Mouse (Mus musculus): ENCODE measurements at regions not wholly inside any gene's neighbourhood (a gene's known extent, or its start where the extent isn't known, plus 50 kb on each side); places are given as distances from the start of the nearest gene placed in this dataset.

DNA sequence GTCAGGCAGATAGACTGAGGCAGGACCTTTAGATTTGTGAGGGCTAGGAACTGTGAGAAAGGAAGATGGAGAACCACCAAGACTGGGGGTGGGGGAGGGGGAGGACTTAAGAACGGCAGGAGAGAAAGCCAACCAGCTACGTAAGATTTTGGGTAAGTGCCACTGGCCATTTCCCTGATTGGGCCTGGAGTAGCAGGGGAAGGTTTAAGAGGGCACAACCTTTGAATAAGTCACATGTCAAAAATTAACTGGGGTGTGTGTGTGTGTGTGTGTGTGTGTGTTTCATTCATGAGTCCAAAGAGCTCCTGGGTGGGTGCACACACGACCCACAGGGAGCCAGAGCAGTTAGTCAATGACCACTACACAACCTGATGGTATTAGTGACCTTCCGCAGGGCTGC, 161.6 kb upstream of the Ctnnb1 start:
- TF ChIP-seq POLR2A (IDR thresholded peaks at IDR 0.05; ENCODE audit: borderline replicate concordance, extremely low read depth, low read depth, low read length), result no peak
- TF ChIP-seq CTCF (IDR thresholded peaks at IDR 0.05; ENCODE audit: insufficient read depth, low read length), result no peak

DNA sequence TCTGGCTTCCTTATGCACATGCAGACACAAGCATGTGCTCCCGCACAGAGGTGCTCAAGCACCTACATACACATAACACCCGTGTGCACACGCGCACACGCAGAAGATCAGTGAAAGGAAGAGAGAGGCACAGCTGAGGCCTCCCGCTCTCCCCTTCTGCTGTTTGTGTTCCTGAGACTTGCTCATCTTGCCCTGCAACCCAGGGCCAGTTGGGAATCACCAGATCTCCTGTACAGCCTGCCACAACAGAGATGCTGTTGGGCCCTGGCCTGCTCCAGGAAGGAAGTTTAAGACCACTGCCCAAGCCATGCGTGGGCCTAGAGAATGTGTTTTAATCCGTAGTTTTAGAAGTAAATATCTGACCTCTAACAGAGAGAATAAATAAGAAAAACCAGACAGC, 160.0 kb upstream of the Ctnnb1 start:
- Histone ChIP-seq H3K4me1 (ENCODE audit: control insufficient read depth, insufficient read depth, low read length) (peaks cover 6% of the 10 kb centered on the region), H3K4me3 (replicated peaks; ENCODE audit: extremely low read depth, low read depth, low read length) (no peak overlapping the region)
- WGBS, result 84% methylated on average over 8 of the region's 8 CpGs
- DNase-seq, result no peak
- TF ChIP-seq POLR2A (IDR thresholded peaks at IDR 0.05; ENCODE audit: borderline replicate concordance, extremely low read depth, low read depth, low read length), result no peak
- no peak for TF ChIP-seq CTCF (IDR thresholded peaks at IDR 0.05; ENCODE audit: insufficient read depth, low read length)

More for the DNA sequence above, 161.6 kb upstream of the Ctnnb1 start:
- no peak for DNase-seq
- Histone ChIP-seq H3K4me3 (replicated peaks; ENCODE audit: extremely low read depth, low read depth, low read length) (no peak overlapping the region), H3K4me1 (ENCODE audit: control insufficient read depth, insufficient read depth, low read length) (peaks cover 3% of the 10 kb centered on the region; the same call in 1 of the 2 replicates)
- 71% methylated on average over 4 of the region's 4 CpGs for WGBS

DNA sequence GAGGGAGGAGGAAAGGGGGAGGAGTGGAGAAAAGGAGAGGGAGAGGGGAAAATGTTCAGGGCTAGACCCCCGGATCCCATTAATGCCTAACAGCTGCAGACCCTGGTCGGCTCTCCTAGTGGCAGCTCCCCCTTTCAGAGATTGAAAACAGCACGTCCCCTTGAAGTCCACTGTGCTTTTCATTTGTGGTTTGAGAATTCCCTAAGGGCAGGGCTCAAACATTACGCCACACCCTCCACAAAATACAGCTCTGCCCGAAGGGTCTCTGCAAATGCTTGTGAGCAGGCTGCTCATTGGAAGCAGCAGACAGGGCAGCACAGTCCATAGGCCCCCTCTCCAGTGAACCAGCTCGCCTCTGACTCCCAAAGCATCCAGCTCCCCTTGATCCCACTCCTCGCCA, 159.3 kb upstream of the Ctnnb1 start:
- TF ChIP-seq CTCF (IDR thresholded peaks at IDR 0.05; ENCODE audit: insufficient read depth, low read length), result no peak
- TF ChIP-seq POLR2A (IDR thresholded peaks at IDR 0.05; ENCODE audit: borderline replicate concordance, extremely low read depth, low read depth, low read length), result no peak
- Histone ChIP-seq H3K4me3 (replicated peaks; ENCODE audit: extremely low read depth, low read depth, low read length) (no peak overlapping the region), H3K4me1 (ENCODE audit: control insufficient read depth, insufficient read depth, low read length) (peaks cover 6% of the 10 kb centered on the region)
- DNase-seq, result no peak
- 56% methylated on average over 7 of the region's 7 CpGs for WGBS

DNA sequence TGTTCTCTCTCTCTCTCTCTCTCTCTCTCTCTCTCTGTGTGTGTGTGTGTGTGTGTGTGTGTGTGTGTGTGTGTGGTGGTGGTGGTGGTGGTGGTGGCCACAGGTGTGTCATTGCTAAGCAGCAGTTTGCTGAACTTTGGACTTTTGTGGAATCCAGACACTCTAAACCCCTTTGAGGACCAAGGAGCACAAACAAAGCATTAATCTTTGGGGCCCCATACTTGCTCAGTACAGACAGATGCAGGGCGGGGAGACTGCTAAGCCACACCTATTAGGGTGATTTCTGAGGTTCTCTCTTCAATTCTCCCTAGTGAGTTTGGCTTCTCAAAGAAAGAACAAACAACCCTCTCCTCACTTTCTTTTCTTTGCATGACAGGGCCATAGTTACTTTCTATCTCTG, 158.1 kb upstream of the Ctnnb1 start:
- peaks cover 11% of the 10 kb centered on the region for H3K4me1 ChIP-seq (ENCODE audit: control insufficient read depth, insufficient read depth, low read length)
- TF ChIP-seq POLR2A (IDR thresholded peaks at IDR 0.05; ENCODE audit: borderline replicate concordance, extremely low read depth, low read depth, low read length) (no peak), CTCF (IDR thresholded peaks at IDR 0.05; ENCODE audit: insufficient read depth, low read length) (no peak)
- WGBS, result 71% methylated on average over 1 of the region's 1 CpGs
- no peak overlapping the region for H3K4me3 ChIP-seq (replicated peaks; ENCODE audit: extremely low read depth, low read depth, low read length)
- DNase-seq, result no peak

DNA sequence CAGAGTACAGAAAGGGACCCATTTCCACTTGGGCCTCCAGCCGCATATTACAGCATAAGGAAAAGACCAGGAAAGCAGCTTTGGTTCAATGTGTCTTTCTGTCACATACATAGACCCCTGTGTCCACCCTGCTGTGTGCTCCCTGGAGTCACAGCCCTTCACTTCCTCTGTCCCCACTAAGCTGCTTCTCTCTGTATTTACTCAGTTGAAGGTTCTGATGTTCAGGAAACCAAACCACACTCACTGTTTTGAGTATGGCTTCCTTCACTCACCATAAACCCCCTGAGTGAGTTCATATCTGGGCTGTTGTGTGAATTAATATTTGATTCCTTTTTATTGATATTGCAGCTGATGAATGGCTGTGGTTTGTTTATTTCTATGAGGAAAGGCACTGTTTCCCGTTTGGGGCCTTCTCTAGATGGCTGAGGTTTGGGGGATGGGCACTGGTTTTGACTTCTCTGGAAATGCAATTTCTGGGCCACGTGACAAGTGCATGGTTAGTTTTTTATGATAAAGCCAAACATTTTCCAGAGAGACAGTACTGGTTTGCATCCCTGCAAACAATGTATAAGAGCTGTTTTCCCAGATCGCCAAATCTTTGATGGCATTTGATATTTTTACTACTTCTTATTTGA, 157.0 kb upstream of the Ctnnb1 start:
- DNase-seq, result no peak
- no peak for TF ChIP-seq CTCF (IDR thresholded peaks at IDR 0.05; ENCODE audit: insufficient read depth, low read length)
- no peak for TF ChIP-seq POLR2A (IDR thresholded peaks at IDR 0.05; ENCODE audit: borderline replicate concordance, extremely low read depth, low read depth, low read length)
- Histone ChIP-seq H3K4me3 (replicated peaks; ENCODE audit: extremely low read depth, low read depth, low read length) (no peak overlapping the region), H3K4me1 (ENCODE audit: control insufficient read depth, insufficient read depth, low read length) (peaks cover 14% of the 10 kb centered on the region)
- 46% methylated on average over 4 of the region's 4 CpGs for WGBS

DNA sequence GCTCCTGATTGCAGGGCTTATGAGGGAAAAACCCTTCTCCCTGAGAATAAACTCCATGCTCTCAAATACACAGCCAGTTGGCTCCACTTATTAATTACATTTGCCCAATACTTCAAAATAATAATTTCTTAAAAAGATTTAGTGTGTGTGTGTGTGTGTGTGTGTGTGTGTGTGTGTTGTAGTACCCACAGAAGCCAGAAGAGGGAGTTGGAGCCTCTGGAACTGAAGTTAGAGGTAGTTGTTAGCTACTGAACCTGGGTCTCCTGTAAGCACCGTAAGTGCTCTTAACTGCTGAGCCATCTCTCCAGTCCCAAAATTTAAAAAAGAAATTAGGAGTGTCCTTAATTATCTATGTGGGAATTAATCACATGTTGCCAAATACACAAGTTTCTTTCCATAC, 154.8 kb upstream of the Ctnnb1 start:
- no peak for DNase-seq
- H3K4me1 ChIP-seq (ENCODE audit: control insufficient read depth, insufficient read depth, low read length), result peaks cover 18% of the 10 kb centered on the region
- 86% methylated on average over 1 of the region's 1 CpGs for WGBS
- no peak overlapping the region for H3K4me3 ChIP-seq (replicated peaks; ENCODE audit: extremely low read depth, low read depth, low read length)
- no peak for TF ChIP-seq POLR2A (IDR thresholded peaks at IDR 0.05; ENCODE audit: borderline replicate concordance, extremely low read depth, low read depth, low read length)
- no peak for TF ChIP-seq CTCF (IDR thresholded peaks at IDR 0.05; ENCODE audit: insufficient read depth, low read length)

DNA sequence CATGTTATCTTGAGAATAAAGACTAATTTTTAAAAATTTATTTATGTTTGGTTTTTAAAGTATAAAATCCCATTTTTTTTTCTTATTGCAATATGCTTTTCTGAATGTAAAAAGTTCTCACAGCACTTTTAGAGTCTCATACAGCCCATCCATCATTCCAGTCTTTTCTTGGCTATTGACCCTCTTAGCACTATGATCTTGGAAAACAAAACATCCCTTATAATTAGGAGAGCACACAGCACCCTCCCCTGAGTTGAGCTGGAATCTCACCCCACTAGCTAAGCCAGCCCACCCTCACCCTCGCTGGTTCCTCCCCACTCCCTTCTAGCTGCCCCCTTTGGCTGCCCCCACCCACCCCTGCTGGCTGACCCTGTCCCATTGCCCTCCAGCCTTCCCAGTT, 154.2 kb upstream of the Ctnnb1 start:
- no peak for TF ChIP-seq CTCF (IDR thresholded peaks at IDR 0.05; ENCODE audit: insufficient read depth, low read length)
- TF ChIP-seq POLR2A (IDR thresholded peaks at IDR 0.05; ENCODE audit: borderline replicate concordance, extremely low read depth, low read depth, low read length), result no peak
- WGBS, result 27% methylated on average over 1 of the region's 1 CpGs
- Histone ChIP-seq H3K4me3 (replicated peaks; ENCODE audit: extremely low read depth, low read depth, low read length) (no peak overlapping the region), H3K4me1 (ENCODE audit: control insufficient read depth, insufficient read depth, low read length) (peaks cover 18% of the 10 kb centered on the region)
- DNase-seq, result no peak

DNA sequence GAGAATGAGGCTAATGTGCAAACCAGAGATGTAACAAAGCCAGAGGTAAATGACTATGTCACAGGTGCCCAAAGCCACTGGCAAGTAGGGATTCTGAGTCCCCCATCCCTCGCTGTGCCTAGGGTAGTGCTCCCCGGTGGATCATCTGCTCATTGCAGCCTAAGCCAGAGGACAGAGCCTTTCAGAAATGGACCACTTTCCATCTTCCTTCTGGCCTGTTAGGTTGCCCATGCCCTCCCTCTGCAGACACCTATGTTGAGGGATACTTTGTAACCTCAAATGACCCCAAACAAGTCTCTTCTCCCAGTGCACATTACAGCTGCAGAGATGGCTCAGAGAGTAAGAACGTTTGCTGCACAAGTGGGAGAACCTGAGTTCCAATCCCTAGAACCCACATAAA, 153.3 kb upstream of the Ctnnb1 start:
- TF ChIP-seq CTCF (IDR thresholded peaks at IDR 0.05; ENCODE audit: insufficient read depth, low read length), result no peak; the same call in 1 of the 2 replicates
- TF ChIP-seq POLR2A (IDR thresholded peaks at IDR 0.05; ENCODE audit: borderline replicate concordance, extremely low read depth, low read depth, low read length), result no peak
- DNase-seq, result peak; percentile 32
- Histone ChIP-seq H3K4me1 (ENCODE audit: control insufficient read depth, insufficient read depth, low read length) (peaks cover 18% of the 10 kb centered on the region), H3K4me3 (replicated peaks; ENCODE audit: extremely low read depth, low read depth, low read length) (no peak overlapping the region)
- 63% methylated on average over 3 of the region's 3 CpGs for WGBS

DNA sequence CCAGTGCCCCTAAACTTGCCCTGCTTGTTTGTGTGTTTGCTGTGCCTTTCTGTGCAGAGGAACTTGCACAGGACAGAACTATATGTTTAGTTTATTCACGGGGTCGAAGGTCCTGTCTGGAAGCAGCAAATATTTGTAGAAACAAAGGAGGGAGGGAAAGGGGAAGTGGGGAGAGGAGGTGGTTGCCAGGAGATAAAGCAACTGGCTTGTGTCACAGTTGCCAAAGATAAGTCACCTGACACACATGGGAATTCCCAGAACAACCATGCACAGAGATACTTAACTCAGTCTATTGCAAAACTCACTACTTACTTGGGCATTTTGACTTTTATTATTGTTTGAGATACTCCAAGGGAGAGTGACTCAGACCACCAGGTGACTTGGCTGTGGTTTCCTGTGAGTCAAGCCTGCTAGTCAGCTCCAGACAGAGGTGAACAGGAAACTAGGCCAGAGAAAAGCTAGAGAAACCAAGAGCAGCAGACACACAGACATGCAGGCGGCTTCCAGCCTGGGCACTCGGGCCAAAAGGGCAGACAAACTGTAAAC, 152.5 kb upstream of the Ctnnb1 start:
- no peak for TF ChIP-seq CTCF (IDR thresholded peaks at IDR 0.05; ENCODE audit: insufficient read depth, low read length)
- TF ChIP-seq POLR2A (IDR thresholded peaks at IDR 0.05; ENCODE audit: borderline replicate concordance, extremely low read depth, low read depth, low read length), result no peak
- Histone ChIP-seq H3K4me1 (ENCODE audit: control insufficient read depth, insufficient read depth, low read length) (peaks cover 18% of the 10 kb centered on the region), H3K4me3 (replicated peaks; ENCODE audit: extremely low read depth, low read depth, low read length) (no peak overlapping the region)
- peak; percentile 67 for DNase-seq
- 15% methylated on average over 4 of the region's 4 CpGs for WGBS

DNA sequence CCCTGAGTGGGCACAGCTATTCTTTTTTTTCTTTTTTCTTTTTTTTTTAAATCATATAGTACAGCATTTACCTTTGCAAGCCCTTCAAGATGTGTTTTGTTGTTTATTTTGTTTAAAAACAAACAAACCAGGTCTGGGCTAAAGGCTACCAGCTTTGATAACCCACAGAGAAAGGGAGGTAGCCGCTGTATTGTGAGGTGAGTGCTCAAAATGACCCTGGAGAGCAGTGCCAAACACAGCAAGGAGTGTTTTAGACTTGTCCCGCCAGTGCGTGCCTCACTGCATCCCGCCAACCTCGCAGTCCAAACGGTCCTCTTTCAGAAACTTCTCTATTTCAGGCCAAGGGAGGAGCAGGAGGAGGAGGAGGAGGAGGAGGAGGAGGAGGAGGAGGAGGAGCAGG, 152.0 kb upstream of the Ctnnb1 start:
- Histone ChIP-seq H3K4me1 (ENCODE audit: control insufficient read depth, insufficient read depth, low read length) (peaks cover 15% of the 10 kb centered on the region), H3K4me3 (replicated peaks; ENCODE audit: extremely low read depth, low read depth, low read length) (no peak overlapping the region)
- TF ChIP-seq CTCF (IDR thresholded peaks at IDR 0.05; ENCODE audit: insufficient read depth, low read length) (no peak), POLR2A (IDR thresholded peaks at IDR 0.05; ENCODE audit: borderline replicate concordance, extremely low read depth, low read depth, low read length) (no peak)
- WGBS, result 23% methylated on average over 6 of the region's 6 CpGs
- DNase-seq, result peak; percentile 26
